Mouse (Mus musculus) heart, postnatal 0 days (tissue): ENCODE measurements around the gene Krtcap3.

Source experiments
- CTCF ChIP-seq: IDR thresholded peaks from 2 replicates; pipeline ENCODE4 v1.5.1; 2016; ENCODE audit warnings: antibody characterized with exemption, control low read depth, low read depth
- EP300 ChIP-seq: IDR thresholded peaks from 2 replicates; pipeline ENCODE4 v1.6.1; 2016; ENCODE audit warnings: antibody characterized with exemption, low read depth

GRCm38 (mm10) chr5:31203866-31204265 lies 47.6 kb upstream of the Krtcap3 start:
- TF ChIP-seq EP300: no peak
- TF ChIP-seq CTCF: no peak
